Mouse (Mus musculus): ENCODE measurements at regions not wholly inside any gene's neighbourhood (a gene's known extent, or its start where the extent isn't known, plus 50 kb on each side); places are given as distances from the start of the nearest gene placed in this dataset.

GRCm38 (mm10) chr3:128369521-128370127, 473.5 kb upstream of the Fam241a start:
- TF ChIP-seq POLR2A (IDR thresholded peaks at IDR 0.05; ENCODE audit: borderline replicate concordance, control insufficient read depth, low read depth, low read length): no peak
- TF ChIP-seq CTCF (IDR thresholded peaks at IDR 0.05; ENCODE audit: control insufficient read depth, insufficient read depth, low read length): no peak
